Mouse (Mus musculus) thymus, adult 2 months (tissue): ENCODE results near the gene Ptcd2.

Experiments
- CTCF ChIP-seq: fragments of 200-500 bp; IDR thresholded peaks from 2 replicates; pipeline ENCODE4 v1.5.1; 2012; ENCODE audit warnings: mild to moderate bottlenecking, control low read depth, low read length, moderate library complexity, borderline replicate concordance; ENCODE audit not compliant: control insufficient read depth, poor library complexity, insufficient read depth; ENCODE audit errors: extremely low read depth
- POLR2A ChIP-seq: fragments of 200-500 bp; IDR thresholded peaks from 2 replicates; pipeline ENCODE4 v1.6.1; 2012; ENCODE audit warnings: mild to moderate bottlenecking, low read length, control low read depth, moderate library complexity; ENCODE audit not compliant: control insufficient read depth, poor library complexity, insufficient read depth; ENCODE audit errors: extremely low read depth

DNA sequence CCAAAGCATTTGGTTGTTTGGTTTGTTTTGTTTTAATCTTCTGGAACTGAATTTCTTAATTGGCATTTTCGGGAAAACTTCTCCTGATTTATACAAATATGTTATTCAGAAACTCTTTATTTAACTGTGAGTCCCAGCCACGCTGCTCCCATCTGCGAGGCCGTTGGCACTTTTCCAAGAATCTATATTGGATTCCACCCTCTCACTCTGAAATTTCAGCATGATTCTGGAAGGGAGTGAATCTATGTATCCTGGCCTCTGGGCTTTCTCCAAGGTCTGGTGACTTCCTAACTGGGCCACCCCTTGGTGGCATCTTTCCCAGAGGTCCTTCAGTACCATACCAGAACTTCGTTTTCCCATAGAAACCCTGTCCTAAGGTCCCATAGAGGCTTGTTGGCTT, 40.7 kb downstream of the Ptcd2 start:
- TF ChIP-seq POLR2A (no peak), CTCF (no peak)
